Mouse (Mus musculus) embryonic facial prominence, embryonic 14.5 days (tissue): Measurements from ENCODE around the gene Amotl1. TPM values are rescaled to one million over a fixed set of nuclear protein-coding genes. Genes with fewer than 3 reads are reported as not detected.

Experiments used
- ATAC-seq: fragments of 200-750 bp; cut with Nextera tagmentation; 2 replicates; pipeline ENCODE4 v1.8.0; 2017; ENCODE audit warnings: low read depth, moderate number of reproducible peaks, moderate TSS enrichment
- DNase-seq: peaks from one replicate; pipeline ENCODE4 v3.0.0-alpha.2; 2015; ENCODE audit warnings: low spot score
- H3K27ac ChIP-seq: fragments of 300-500 bp; sonication (generic); replicated peaks from 2 replicates; pipeline ENCODE4 v1.5.1; 2014; ENCODE audit warnings: low read depth, mild to moderate bottlenecking, low read length, moderate library complexity
- H3K27me3 ChIP-seq: fragments of 300-500 bp; sonication (generic); replicated peaks from 2 replicates; pipeline ENCODE4 v1.6.1; 2014; ENCODE audit warnings: low read length; ENCODE audit not compliant: control insufficient read depth, insufficient read depth
- H3K36me3 ChIP-seq: fragments of 300-500 bp; sonication (generic); 2 replicates; pipeline ENCODE4 v1.6.1; 2014; ENCODE audit warnings: low read length, mixed read lengths; ENCODE audit not compliant: control insufficient read depth, insufficient read depth
- H3K4me1 ChIP-seq: fragments of 300-500 bp; sonication (generic); 2 replicates; pipeline ENCODE4 v1.6.1; 2014; ENCODE audit warnings: antibody characterized with exemption, low read length; ENCODE audit not compliant: control insufficient read depth, insufficient read depth
- H3K4me2 ChIP-seq: fragments of 300-500 bp; sonication (generic); 2 replicates; pipeline ENCODE4 v1.6.1; 2014; ENCODE audit warnings: low read depth, mild to moderate bottlenecking, low read length, moderate library complexity, mixed read lengths
- H3K4me3 ChIP-seq: fragments of 300-500 bp; sonication (generic); 2 replicates; pipeline ENCODE4 v1.5.1; 2014; ENCODE audit warnings: low read depth, mild to moderate bottlenecking, low read length
- H3K9ac ChIP-seq: fragments of 300-500 bp; sonication (generic); 2 replicates; pipeline ENCODE4 v1.6.1; 2014; ENCODE audit warnings: low read depth, mild to moderate bottlenecking, low read length, moderate library complexity, mixed read lengths
- H3K9me3 ChIP-seq: fragments of 300-500 bp; sonication (generic); 2 replicates; pipeline ENCODE4 v1.6.1; 2016; ENCODE audit warnings: low read length; ENCODE audit not compliant: control insufficient read depth
- WGBS: fragments of 180-500 bp; shearing (Covaris S2); extraction: QIAGEN DNeasy Blood & Tissue Kit; methylation state at CpG from one replicate; pipeline ENCODE4 v1.1.7; 2014; 5-methylcytosine and 5-hydroxymethylcytosine counted together
- polyA plus RNA-seq: library from polyadenylated mRNA; unstranded; fragments of >200 nt; fragmentation: Nextera tagmentation; extraction: Ambion mirVana; gene quantifications from 2 replicates; pipeline ENCODE4 v1.2.1, GENCODE M21; 2014

Amotl1 gene
- polyA plus RNA-seq, 1 experiment from 2014 or later = 49.1 TPM

GRCm38 (mm10) chr9:14647849-14648248 is 3.0 kb upstream of the Amotl1 start:
- Histone ChIP-seq H3K36me3 (no peaks in the 10 kb centered on the region), H3K4me1 (peaks cover 6% of the 10 kb centered on the region), H3K27ac (no peak overlapping the region), H3K9me3 (no peaks in the 10 kb centered on the region), H3K9ac (no peak overlapping the region), H3K27me3 (no peaks in the 10 kb centered on the region), H3K4me2 (no peak overlapping the region), H3K4me3 (no peak overlapping the region)
- DNase-seq (no peak), ATAC-seq (no peak)
- 74% methylated on average over 8 of the region's 8 CpGs for WGBS

GRCm38 (mm10) chr9:14646641-14647040 is 1.8 kb upstream of the Amotl1 start:
- WGBS = 97% methylated on average over 1 of the region's 1 CpGs
- no peaks in the 10 kb centered on the region for H3K27me3 ChIP-seq
- H3K36me3 ChIP-seq = no peaks in the 10 kb centered on the region
- DNase-seq (no peak), ATAC-seq (no peak)
- H3K9me3 ChIP-seq = no peaks in the 10 kb centered on the region
- no peak overlapping the region for H3K4me3 ChIP-seq
- H3K9ac ChIP-seq = no peak overlapping the region
- no peak overlapping the region for H3K4me2 ChIP-seq
- H3K27ac ChIP-seq = no peak overlapping the region
- H3K4me1 ChIP-seq = peaks cover 18% of the 10 kb centered on the region

GRCm38 (mm10) chr9:14646061-14646460 is 1.2 kb upstream of the Amotl1 start:
- Histone ChIP-seq H3K4me2 (no peak overlapping the region), H3K36me3 (no peaks in the 10 kb centered on the region), H3K27ac (no peak overlapping the region), H3K4me3 (no peak overlapping the region), H3K27me3 (no peaks in the 10 kb centered on the region), H3K9me3 (no peaks in the 10 kb centered on the region), H3K4me1 (peaks cover 24% of the 10 kb centered on the region), H3K9ac (no peak overlapping the region)
- ATAC-seq (no peak), DNase-seq (no peak)
- 65% methylated on average over 3 of the region's 3 CpGs for WGBS

DNA sequence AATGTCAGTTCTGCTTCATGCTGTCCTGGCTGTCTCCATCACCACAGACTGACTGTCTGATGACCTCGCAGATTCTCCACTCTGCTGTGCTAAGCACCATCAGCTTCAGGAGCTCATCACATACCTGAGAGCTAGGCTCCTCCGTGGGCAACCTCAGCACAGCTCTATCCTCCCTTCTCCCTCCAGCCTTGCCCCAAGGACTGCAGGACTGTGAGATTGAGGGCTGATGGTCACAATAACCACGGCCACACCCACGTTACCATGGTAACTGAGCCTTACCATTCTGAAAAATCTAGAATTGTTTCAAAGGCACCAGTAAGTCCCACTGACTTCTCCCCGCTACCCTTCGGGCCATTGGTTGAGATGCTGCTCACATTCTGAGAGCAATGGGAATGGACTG is 1.5 kb downstream of the Amotl1 start:
- no peak for DNase-seq
- no peaks in the 10 kb centered on the region for H3K9me3 ChIP-seq
- no peaks in the 10 kb centered on the region for H3K36me3 ChIP-seq
- H3K27me3 ChIP-seq = no peaks in the 10 kb centered on the region
- peaks cover 35% of the 10 kb centered on the region for H3K4me1 ChIP-seq
- WGBS = 63% methylated on average over 6 of the region's 6 CpGs
- no peak overlapping the region for H3K9ac ChIP-seq
- H3K4me3 ChIP-seq = no peak overlapping the region
- ATAC-seq = no peak
- peak overlapping the region; percentile 86 for H3K27ac ChIP-seq
- H3K4me2 ChIP-seq = no peak overlapping the region

GRCm38 (mm10) chr9:14642251-14643021 is 2.4 kb downstream of the Amotl1 start:
- no peak overlapping the region; the same call in 1 of the 2 replicates for H3K4me2 ChIP-seq
- peak overlapping the region; percentile 86 for H3K27ac ChIP-seq
- no peaks in the 10 kb centered on the region for H3K27me3 ChIP-seq
- peaks cover 35% of the 10 kb centered on the region for H3K4me1 ChIP-seq
- 12% methylated on average over 5 of the region's 5 CpGs for WGBS
- DNase-seq = peak; percentile 83
- no peak overlapping the region for H3K4me3 ChIP-seq
- H3K9ac ChIP-seq = no peak overlapping the region
- no peaks in the 10 kb centered on the region for H3K36me3 ChIP-seq
- H3K9me3 ChIP-seq = no peaks in the 10 kb centered on the region
- peak; percentile 76 for ATAC-seq

GRCm38 (mm10) chr9:14641310-14642067 is 3.4 kb downstream of the Amotl1 start:
- H3K4me3 ChIP-seq = no peak overlapping the region
- H3K9ac ChIP-seq = 0 out of 2 replicates have a peak overlapping the region, but pooled peaks have one; percentile 20
- H3K27ac ChIP-seq = peak overlapping the region; percentile 86
- H3K4me1 ChIP-seq = peaks cover 35% of the 10 kb centered on the region
- ATAC-seq (peak; percentile 30; the same call in 1 of the 2 replicates), DNase-seq (peak; percentile 74)
- no peaks in the 10 kb centered on the region for H3K9me3 ChIP-seq
- H3K4me2 ChIP-seq = no peak overlapping the region
- no peaks in the 10 kb centered on the region for H3K27me3 ChIP-seq
- WGBS = 21% methylated on average over 7 of the region's 7 CpGs
- no peaks in the 10 kb centered on the region for H3K36me3 ChIP-seq

- H3K9me3 ChIP-seq = no peaks in the 10 kb centered on the region
- peaks cover 28% of the 10 kb centered on the region for H3K4me1 ChIP-seq
- H3K4me2 ChIP-seq = no peak overlapping the region
- peaks cover 5% of the 10 kb centered on the region; the same call in 1 of the 2 replicates for H3K27me3 ChIP-seq
- no peak for DNase-seq
- H3K9ac ChIP-seq = no peak overlapping the region
- H3K4me3 ChIP-seq = no peak overlapping the region
- no peak overlapping the region for H3K27ac ChIP-seq
- ATAC-seq = no peak
- 79% methylated on average over 3 of the region's 3 CpGs for WGBS
- H3K36me3 ChIP-seq = no peaks in the 10 kb centered on the region
These were observed 8.6 kb downstream of the Amotl1 start for GRCm38 (mm10) chr9:14636244-14636643.

GRCm38 (mm10) chr9:14635551-14635950 is 9.3 kb downstream of the Amotl1 start:
- Histone ChIP-seq H3K4me1 (peaks cover 23% of the 10 kb centered on the region), H3K4me2 (no peak overlapping the region), H3K9ac (no peak overlapping the region), H3K4me3 (no peak overlapping the region), H3K36me3 (no peaks in the 10 kb centered on the region), H3K27ac (no peak overlapping the region), H3K9me3 (no peaks in the 10 kb centered on the region), H3K27me3 (peaks cover 5% of the 10 kb centered on the region; the same call in 1 of the 2 replicates)
- 81% methylated on average over 7 of the region's 7 CpGs for WGBS
- no peak for DNase-seq
- ATAC-seq = no peak
